Mouse (Mus musculus) kidney, postnatal 10 days (tissue): Measurements from ENCODE around the gene Pou3f3.

ENCODE experiments used
- DNase-seq: peaks from one replicate; pipeline ENCODE4 v3.0.0; 2021; ENCODE audit warnings: mixed read lengths

Pou3f3 gene

DNA sequence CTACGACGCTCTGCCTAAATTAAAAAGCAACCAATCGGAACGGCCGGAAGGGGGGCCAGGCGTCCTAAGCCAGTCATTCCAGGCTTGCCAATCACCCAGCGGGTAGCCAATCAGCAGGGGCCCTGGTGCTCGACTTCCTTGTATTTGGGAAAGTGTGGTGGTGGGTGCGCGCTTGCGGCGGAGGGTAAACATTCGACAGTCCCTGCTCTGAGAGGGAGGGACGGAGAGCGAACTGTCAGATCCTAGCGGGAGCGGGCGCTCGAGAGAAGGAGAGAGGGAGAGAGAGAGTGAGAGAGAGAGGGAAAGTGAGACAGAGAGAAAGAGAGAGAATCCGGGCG, at the start of gene Pou3f3:
Gene Pou3f3, plus strand, starts transcription at position 191 of the 338 bp plus-strand sequence.
- DNase-seq, result peak; percentile 91

DNA sequence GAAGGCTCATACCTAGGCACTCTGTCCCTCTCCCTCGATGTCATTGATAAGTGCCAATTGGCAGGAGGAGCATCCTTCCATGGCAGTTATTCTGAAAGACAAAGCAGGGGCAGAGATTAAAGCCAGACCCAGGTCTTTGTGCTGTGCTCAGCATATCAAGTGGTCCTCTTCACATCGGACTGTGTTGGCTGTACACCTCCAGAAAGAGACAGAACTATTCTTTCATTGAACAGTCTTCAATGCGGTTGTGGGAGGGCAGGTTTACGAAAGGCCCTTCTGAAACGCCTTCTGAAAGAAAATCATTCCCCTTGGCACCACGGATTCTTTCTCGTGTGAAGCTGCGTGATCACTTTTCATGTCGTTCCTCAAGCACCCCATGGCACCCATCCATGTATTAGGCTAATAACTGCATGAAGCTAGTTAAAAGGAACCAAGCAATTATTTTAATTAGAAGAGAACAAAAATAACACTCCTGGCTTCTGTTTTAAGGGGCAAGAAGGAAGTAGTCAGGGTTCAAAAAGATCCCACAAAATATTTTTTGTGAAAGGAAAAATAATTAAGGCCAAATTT, 47.1 kb upstream of the Pou3f3 start:
- no peak for DNase-seq

- no peak for DNase-seq
Observed at GRCm38 (mm10) chr1:42651461-42651860, 44.1 kb upstream of the Pou3f3 start.

DNA sequence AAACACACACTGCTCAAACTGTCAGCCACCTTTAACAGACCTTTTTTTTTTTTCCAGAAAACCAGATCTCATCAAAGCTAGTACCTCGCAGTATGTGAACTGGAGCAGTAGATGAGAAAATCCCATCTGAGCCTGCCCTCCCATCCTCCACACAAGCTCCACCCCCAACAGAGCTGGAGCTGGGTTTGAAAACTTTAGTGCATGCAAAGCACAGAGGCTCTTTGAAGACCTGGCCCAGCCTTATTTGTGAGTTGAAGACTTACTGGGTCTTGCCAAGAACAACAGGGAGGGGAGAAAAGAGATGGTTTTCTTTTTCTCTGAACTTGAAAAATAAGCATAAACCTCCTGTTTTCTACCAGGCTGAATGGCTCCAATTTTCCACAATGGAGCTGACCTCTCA, 28.0 kb upstream of the Pou3f3 start:
- DNase-seq, result no peak

GRCm38 (mm10) chr1:42680673-42681072, 14.9 kb upstream of the Pou3f3 start:
- no peak for DNase-seq

DNA sequence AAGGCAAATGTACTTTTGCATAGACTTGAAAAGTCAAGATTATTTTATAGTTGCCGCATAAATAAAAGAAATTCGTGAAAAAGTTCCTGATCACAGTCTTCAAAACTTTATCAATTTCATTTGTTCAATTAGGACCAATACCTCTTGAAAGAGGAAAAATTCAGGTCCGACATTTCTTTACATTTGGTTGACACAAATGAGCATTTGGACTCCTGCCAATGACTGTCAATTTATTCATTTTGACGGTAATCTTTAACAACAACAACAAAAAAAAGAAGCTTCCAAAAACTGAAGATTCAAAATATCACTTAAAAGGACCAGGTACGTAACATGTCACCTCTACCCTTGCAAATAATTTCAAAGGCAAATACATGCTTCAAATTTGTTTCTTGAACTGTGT, 13.8 kb upstream of the Pou3f3 start:
- DNase-seq, result no peak

DNA sequence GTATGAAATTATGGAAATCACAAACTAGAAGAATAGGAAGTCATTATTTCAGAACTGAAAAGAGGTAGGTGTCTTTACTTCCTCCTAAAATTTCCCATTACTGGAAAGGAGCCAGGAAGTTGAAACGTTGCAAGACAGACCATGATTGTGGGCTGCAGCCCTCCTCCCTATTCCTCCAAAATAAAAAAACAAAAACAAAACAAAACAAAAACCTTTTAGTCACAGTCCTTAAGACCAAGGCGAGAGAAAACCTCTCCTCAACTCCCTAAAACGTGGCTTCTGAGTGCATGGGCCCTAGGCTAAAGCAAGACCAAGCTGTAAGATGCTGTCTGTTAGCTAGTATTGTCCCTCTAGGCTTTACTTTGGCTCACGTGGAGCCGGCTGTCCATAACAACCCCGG, 11.7 kb upstream of the Pou3f3 start:
- no peak for DNase-seq

GRCm38 (mm10) chr1:42684345-42684744, 11.2 kb upstream of the Pou3f3 start:
- no peak for DNase-seq

DNA sequence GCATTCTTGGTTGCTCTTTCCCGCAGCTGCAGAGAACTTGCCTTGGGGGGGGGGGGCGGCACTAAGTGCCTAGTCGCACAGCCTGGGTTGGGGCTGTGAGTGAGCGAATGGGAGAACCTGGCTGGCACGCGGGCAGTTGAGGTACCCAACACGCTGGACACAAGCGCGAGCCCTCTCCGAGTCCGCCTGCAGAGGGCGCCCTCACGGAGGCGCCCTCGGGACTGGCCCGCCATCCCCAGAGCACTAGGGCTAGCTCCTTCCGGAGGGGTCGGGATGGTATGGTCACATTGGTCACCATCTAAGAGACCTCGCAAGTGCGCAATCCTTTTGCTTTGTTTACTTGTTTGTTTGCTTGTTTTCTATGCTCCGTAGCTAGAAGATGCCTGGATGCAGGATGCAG, 10.8 kb upstream of the Pou3f3 start:
- peak; percentile 69 for DNase-seq

DNA sequence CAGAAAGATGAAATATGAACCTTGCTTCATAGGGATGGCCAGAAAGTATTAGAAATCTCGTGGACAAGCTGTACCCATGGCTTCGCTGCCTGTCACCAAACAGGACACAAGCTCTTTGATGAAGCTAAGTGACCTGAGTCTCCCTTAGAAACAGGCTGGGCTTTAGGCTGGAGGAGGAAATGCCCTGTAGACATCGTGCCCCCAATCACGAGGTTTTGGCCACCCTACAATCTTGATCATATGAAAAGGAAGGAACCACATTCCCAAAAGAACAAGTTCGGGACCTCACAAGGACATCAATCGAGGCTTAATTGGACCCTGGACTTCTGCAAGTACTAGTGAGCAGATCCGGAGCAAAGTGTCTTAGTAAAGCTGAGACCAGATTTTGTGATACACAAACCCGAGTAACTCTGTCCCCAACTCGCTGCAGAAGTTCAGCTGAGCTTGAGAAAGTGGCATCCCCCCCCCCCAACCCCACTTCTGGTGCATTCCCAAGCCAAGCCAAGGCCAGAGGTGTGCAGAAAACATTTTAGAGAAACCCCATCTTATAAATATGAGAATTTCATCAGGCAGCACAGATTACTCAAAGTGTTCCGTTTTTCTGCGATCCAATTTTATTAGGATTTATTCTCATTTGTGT, 10.1 kb upstream of the Pou3f3 start:
- no peak for DNase-seq

DNA sequence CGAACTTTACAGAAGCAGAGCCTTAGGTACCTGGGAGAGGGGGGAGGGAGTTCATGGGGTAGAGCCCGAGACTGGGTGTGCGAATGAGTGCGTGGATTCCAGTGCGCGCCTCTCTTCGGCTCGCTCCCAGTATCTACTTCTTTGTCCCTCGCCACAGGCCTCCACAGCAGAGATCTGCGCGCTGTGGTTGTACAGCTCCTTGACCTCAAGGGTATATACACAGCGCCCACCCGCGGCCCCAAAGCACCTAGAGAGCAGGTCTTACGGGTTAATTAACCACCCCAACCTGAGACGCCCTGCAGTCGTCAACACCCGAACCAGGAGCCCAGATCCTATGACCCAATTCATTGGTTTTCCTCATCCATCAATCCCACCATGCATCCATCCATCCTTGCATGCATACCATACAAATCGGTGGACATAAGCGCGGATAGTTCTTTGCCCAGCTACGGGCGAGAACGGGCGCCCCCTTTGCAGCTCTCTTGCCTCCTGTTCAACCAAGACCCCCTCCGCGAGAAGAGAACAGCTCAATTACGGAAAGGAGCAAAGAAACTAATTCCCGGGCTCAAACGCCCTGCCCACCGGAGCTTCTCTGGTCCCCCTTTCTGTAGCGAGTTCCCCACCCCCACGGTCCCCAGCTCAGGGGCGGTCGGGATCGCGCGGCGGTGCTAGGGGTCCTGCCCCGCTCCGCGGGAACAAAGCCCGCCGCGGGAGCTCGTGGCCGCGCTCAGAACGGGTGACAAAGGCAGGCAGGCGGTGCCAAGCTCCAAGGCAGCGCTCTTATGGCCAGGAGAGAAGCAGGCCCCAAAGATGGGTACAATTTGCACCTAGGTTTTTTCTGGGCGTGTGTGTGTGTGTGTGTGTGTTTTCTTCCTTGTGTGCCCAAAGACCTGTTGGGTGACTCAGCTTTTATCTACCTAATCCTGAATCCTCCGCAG, 9.1 kb upstream of the Pou3f3 start:
- peak; percentile 54 for DNase-seq

GRCm38 (mm10) chr1:42687271-42687670, 8.3 kb upstream of the Pou3f3 start:
- no peak for DNase-seq

GRCm38 (mm10) chr1:42687756-42688540, 7.6 kb upstream of the Pou3f3 start:
- DNase-seq, result no peak

- DNase-seq, result no peak
Observed at GRCm38 (mm10) chr1:42688541-42689125, 6.9 kb upstream of the Pou3f3 start.

DNA sequence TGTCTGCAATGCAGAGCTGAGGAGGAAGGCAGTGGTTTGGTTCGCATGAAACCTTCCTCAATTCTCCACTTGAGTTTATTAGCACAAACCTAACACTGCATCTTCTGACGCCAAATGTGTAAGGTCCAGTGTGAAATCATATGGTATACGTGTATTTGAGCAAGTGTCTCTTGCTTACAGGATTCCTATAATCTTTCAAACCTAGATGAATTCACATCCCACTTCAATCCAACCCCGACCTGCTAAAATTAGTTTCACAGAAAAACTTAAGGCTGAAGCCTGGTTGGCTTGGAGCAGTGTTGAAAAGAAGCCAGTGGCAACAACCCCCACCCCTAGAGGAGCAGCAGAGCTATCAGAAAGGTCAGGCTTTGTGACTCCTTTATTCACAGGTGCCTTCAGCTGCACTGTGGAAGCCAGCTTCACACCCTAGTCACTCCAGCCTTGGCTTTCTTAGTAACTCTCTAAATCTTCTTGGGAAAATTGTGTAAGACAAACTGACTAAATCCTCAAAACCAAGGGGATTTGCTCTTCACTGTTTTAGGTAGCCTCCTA, 5.5 kb upstream of the Pou3f3 start:
- no peak for DNase-seq

GRCm38 (mm10) chr1:42691202-42692170, 4.1 kb upstream of the Pou3f3 start:
- DNase-seq, result peak; percentile 93

DNA sequence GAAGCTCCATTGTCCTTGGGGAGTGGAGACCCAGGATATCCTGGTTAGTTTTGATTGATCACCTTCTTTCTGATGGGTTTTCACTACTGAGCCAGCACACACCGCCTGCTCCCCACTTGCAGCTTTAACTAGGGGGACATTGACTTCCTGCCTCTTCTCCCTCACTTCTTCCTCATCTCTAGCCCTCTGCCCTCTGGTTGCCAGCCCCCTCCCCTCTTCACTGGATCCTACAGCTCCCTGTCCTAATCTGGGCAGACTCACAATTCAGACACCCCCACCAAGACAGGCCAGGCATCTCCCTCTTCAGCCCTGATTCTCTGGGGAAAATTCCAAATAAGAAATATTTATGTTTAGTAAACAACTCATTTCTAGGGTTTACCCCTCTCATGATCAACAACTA, 3.3 kb upstream of the Pou3f3 start:
- no peak for DNase-seq

DNA sequence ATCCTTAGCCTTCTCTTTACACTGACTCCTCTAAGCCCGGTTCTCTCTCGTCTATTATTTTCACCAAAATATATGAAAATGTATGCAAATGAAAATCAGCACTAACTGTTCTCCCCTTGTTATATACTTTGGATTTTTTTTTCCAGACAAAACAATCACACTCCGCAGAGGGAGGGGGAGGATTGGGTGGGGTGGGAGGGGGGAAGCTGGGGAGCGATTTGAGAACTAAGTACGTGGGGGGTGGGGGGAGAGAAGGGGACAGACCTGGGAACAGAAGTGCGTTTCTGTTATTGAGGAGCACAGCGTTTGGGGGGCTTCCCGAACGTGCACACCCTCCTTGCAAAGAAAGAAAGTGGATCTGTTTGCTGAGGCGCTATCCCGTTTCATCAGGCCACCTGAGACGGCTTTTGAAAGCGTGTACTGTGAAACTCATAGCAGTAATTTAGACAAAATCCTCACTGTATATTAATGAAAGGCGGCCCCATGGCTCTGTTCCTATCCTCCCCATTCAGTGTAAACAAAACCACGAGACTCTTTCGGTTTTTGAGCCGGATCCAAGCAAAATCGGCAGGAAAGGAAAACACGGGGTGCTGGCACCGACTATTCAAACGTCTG, 2.4 kb upstream of the Pou3f3 start:
- DNase-seq, result no peak

DNA sequence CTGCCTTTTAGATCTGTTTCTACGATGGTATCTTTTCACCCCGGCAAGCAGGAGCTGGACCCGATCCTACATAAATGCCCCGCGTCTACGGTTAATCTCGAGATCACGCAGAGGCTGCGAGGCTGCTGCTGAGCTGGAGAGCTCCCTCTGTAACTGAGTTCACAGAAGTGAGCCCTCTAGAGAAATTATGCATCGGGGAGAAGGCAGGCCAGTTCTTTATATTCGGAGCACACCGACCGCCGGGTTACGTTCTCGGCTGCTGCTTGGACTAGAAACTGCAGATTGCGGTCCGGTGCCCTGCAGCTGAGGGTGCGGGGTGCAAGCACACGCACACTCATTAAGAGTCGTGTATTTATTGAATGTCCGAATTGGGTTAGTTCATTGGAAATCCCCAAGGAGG, 1.7 kb upstream of the Pou3f3 start:
- DNase-seq, result peak; percentile 55

DNA sequence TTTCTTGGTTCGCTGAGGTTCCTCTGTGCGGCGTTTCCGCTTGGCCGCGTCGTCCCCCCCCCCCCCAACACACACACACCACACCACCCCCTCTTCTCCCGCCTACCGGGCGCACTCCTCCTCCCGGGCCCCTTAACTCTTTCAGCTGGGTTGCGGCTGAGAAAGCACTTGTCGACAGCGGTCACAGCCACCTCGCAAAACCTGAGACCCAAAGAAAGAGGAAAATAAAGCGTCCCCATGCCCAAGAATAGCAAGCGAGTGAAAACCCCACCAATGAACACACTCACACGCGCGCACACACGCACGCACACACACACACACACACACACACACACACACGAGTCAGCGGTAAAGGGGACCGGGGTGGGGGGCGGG, 1.3 kb upstream of the Pou3f3 start:
- peak; percentile 66 for DNase-seq
